Mouse (Mus musculus) embryonic facial prominence, embryonic 14.5 days (tissue): ENCODE measurements around the gene Lgi2. TPM values are rescaled to one million over a fixed set of nuclear protein-coding genes. Genes with fewer than 3 reads are reported as not detected.

Experiments
- ATAC-seq: fragments of 200-750 bp; cut with Nextera tagmentation; 2 replicates; pipeline ENCODE4 v1.8.0; 2017; ENCODE audit warnings: low read depth, moderate number of reproducible peaks, moderate TSS enrichment
- DNase-seq: peaks from one replicate; pipeline ENCODE4 v3.0.0-alpha.2; 2015; ENCODE audit warnings: low spot score
- H3K27ac ChIP-seq: fragments of 300-500 bp; sonication (generic); replicated peaks from 2 replicates; pipeline ENCODE4 v1.5.1; 2014; ENCODE audit warnings: low read depth, mild to moderate bottlenecking, low read length, moderate library complexity
- H3K27me3 ChIP-seq: fragments of 300-500 bp; sonication (generic); replicated peaks from 2 replicates; pipeline ENCODE4 v1.6.1; 2014; ENCODE audit warnings: low read length; ENCODE audit not compliant: control insufficient read depth, insufficient read depth
- H3K36me3 ChIP-seq: fragments of 300-500 bp; sonication (generic); 2 replicates; pipeline ENCODE4 v1.6.1; 2014; ENCODE audit warnings: low read length, mixed read lengths; ENCODE audit not compliant: control insufficient read depth, insufficient read depth
- H3K4me1 ChIP-seq: fragments of 300-500 bp; sonication (generic); 2 replicates; pipeline ENCODE4 v1.6.1; 2014; ENCODE audit warnings: antibody characterized with exemption, low read length; ENCODE audit not compliant: control insufficient read depth, insufficient read depth
- H3K4me2 ChIP-seq: fragments of 300-500 bp; sonication (generic); 2 replicates; pipeline ENCODE4 v1.6.1; 2014; ENCODE audit warnings: low read depth, mild to moderate bottlenecking, low read length, moderate library complexity, mixed read lengths
- H3K4me3 ChIP-seq: fragments of 300-500 bp; sonication (generic); 2 replicates; pipeline ENCODE4 v1.5.1; 2014; ENCODE audit warnings: low read depth, mild to moderate bottlenecking, low read length
- H3K9ac ChIP-seq: fragments of 300-500 bp; sonication (generic); 2 replicates; pipeline ENCODE4 v1.6.1; 2014; ENCODE audit warnings: low read depth, mild to moderate bottlenecking, low read length, moderate library complexity, mixed read lengths
- H3K9me3 ChIP-seq: fragments of 300-500 bp; sonication (generic); 2 replicates; pipeline ENCODE4 v1.6.1; 2016; ENCODE audit warnings: low read length; ENCODE audit not compliant: control insufficient read depth
- WGBS: fragments of 180-500 bp; shearing (Covaris S2); extraction: QIAGEN DNeasy Blood & Tissue Kit; methylation state at CpG from one replicate; pipeline ENCODE4 v1.1.7; 2014; 5-methylcytosine and 5-hydroxymethylcytosine counted together
- polyA plus RNA-seq: library from polyadenylated mRNA; unstranded; fragments of >200 nt; fragmentation: Nextera tagmentation; extraction: Ambion mirVana; gene quantifications from 2 replicates; pipeline ENCODE4 v1.2.1, GENCODE M21; 2014

The Lgi2 gene
- polyA plus RNA-seq, 1 experiment from 2014 or later, result 9.6 TPM

DNA sequence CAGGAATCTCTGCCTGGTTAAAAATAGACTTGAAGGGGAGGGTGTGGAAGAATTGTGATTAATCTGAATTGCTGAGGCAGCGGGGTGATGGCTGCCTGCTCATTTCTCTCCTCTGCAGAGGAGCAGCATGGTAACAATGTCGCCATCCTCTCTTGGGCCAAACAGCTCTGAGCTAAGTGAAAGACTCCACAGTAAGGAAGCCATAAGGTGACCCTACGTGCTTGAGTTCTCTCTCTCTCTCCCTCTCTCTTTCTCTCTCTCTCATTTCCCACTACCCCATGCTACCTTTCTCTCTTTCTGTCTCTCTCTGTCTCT, 15.0 kb downstream of the Lgi2 start:
- H3K4me1 ChIP-seq, result no peaks in the 10 kb centered on the region
- WGBS, result 64% methylated on average over 3 of the region's 3 CpGs
- ATAC-seq (no peak), DNase-seq (no peak)
- no peak overlapping the region for H3K9ac ChIP-seq
- no peaks in the 10 kb centered on the region for H3K27me3 ChIP-seq
- H3K4me3 ChIP-seq, result no peak overlapping the region
- H3K4me2 ChIP-seq, result no peak overlapping the region
- H3K27ac ChIP-seq, result no peak overlapping the region
- no peaks in the 10 kb centered on the region for H3K9me3 ChIP-seq
- no peaks in the 10 kb centered on the region for H3K36me3 ChIP-seq

DNA sequence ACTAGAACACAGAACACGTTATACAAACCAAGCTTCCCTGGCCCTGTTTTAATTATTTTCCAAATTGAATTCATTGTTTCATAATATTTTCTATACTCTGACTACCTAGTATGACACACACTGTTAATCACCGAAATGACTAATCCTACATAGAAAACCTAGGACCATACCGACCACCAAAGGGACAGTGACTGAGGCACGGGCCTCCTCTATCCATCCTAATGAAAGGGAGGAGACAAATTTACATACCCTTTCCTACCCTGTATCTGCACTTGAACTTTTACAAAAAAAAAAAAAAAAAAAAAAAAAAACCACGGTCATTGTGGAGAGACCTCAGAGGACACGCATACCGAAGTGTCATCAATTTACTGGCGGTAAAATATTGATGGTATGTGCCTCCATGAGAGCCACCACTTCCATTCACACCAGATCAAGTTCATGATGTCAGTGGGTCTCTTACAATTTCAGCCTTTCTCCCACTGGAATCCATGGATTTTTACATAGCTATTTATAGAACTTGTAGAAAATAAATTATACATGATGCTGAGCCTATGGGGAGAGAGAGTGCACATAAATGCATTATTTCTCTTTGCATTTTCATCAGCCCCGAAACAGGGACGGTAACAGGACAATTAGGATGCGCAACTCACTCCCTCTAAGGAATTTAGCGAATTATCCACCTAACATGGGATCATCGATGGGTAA, 15.5 kb downstream of the Lgi2 start:
- Histone ChIP-seq H3K9me3 (no peaks in the 10 kb centered on the region), H3K9ac (no peak overlapping the region), H3K4me1 (no peaks in the 10 kb centered on the region), H3K4me3 (no peak overlapping the region), H3K36me3 (no peaks in the 10 kb centered on the region), H3K4me2 (no peak overlapping the region), H3K27me3 (no peaks in the 10 kb centered on the region), H3K27ac (no peak overlapping the region)
- 80% methylated on average over 13 of the region's 13 CpGs for WGBS
- no peak for DNase-seq
- ATAC-seq, result no peak

DNA sequence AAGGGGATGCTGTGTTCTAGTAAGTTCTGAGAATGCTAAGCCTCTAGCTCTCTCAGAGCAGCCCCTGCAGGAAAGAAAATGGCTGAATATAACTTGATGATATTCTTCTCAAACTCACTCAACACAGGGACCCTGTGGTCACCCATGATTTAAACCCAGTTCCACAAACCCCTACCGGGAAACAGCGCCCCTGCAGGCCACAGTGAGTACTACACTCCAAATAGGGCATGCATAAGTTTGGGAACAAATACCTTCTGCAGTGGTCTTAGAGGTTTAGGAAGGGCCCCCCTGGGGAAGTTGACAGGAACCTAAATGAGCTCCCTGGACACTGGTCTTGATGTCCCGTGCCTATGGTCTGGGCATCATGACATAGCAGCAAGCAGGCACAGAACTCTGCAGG, 19.3 kb downstream of the Lgi2 start:
- no peaks in the 10 kb centered on the region for H3K4me1 ChIP-seq
- WGBS, result 55% methylated on average over 3 of the region's 3 CpGs
- no peaks in the 10 kb centered on the region for H3K36me3 ChIP-seq
- no peaks in the 10 kb centered on the region for H3K9me3 ChIP-seq
- no peaks in the 10 kb centered on the region for H3K27me3 ChIP-seq
- H3K4me3 ChIP-seq, result no peak overlapping the region
- DNase-seq (no peak), ATAC-seq (no peak)
- H3K9ac ChIP-seq, result no peak overlapping the region
- H3K27ac ChIP-seq, result no peak overlapping the region
- no peak overlapping the region for H3K4me2 ChIP-seq

DNA sequence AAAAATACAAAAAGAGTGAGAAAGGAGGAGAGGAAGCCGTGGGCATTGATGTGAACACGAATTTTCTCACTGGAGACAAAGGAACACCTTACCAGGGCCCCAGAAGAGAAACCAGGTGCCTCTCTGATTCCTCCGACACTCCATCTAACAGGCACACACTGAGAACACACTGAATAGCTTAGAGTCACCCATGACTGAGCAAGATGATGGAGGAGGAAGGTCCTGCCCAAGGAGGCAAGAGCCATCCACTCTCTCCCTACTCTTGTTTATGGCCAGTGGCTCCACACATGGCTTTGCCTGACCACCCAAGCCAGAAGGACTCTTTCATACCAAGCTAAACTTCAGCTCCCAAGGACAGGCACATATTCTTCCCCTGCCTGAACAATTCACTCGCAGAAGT, 22.5 kb downstream of the Lgi2 start:
- 87% methylated on average over 4 of the region's 4 CpGs for WGBS
- Histone ChIP-seq H3K36me3 (no peaks in the 10 kb centered on the region), H3K4me3 (no peak overlapping the region), H3K27me3 (no peaks in the 10 kb centered on the region), H3K4me1 (peaks cover 12% of the 10 kb centered on the region; the same call in 1 of the 2 replicates), H3K4me2 (no peak overlapping the region), H3K9me3 (no peaks in the 10 kb centered on the region), H3K27ac (no peak overlapping the region), H3K9ac (no peak overlapping the region)
- ATAC-seq (no peak), DNase-seq (no peak)

DNA sequence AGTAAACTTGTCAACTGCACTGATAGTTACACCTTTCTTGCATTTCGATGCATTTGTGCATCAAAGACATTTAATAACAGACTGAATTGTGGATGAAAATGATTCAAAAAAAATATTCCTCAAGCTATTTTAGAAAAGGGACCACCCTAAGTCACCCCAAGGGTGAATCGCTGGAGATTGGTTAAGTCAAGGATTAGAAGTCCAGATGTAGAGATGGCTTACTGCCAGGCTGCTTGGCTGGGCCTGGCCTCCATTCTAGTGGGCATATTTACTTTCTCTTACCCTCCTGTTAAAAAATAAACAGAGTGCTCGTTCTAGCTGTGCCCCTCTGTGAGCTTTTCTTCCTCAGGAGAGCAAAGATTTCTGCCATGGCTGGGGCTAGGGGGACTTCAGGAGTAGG, 26.1 kb downstream of the Lgi2 start:
- WGBS, result 31% methylated on average over 3 of the region's 3 CpGs
- no peaks in the 10 kb centered on the region for H3K9me3 ChIP-seq
- no peak overlapping the region for H3K4me3 ChIP-seq
- H3K4me2 ChIP-seq, result no peak overlapping the region
- H3K27me3 ChIP-seq, result no peaks in the 10 kb centered on the region
- peak overlapping the region; percentile 54 for H3K27ac ChIP-seq
- H3K4me1 ChIP-seq, result peaks cover 15% of the 10 kb centered on the region; the same call in 1 of the 2 replicates
- H3K36me3 ChIP-seq, result 0 out of 2 replicates have a peak, but pooled peaks cover 4% of the 10 kb centered on the region
- ATAC-seq (no peak), DNase-seq (peak; percentile 69)
- H3K9ac ChIP-seq, result no peak overlapping the region

DNA sequence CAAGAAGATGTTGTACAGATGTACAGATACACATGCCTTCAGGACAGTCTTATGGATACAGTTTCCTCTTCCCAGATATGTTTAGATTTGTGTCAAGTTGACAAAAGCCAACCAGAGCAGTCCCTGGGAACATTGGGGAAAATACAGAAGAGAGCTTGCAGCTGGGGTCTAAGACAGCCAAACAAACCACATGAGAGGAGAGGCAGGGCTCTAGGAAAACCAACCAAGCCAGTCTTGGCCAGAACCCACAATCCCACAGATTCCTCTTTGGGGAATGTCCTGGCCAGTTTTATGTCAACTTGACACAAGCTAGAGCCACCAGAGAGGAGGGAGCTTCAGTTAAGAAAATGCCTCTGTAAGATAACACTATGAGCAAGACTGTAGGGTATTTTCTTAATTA, 26.8 kb downstream of the Lgi2 start:
- Histone ChIP-seq H3K27ac (no peak overlapping the region), H3K9me3 (no peaks in the 10 kb centered on the region), H3K4me2 (no peak overlapping the region), H3K36me3 (0 out of 2 replicates have a peak, but pooled peaks cover 4% of the 10 kb centered on the region), H3K9ac (no peak overlapping the region), H3K27me3 (no peaks in the 10 kb centered on the region), H3K4me1 (peaks cover 18% of the 10 kb centered on the region), H3K4me3 (no peak overlapping the region)
- DNase-seq, result peak; percentile 76
- ATAC-seq, result peak; percentile 39; the same call in 1 of the 2 replicates

DNA sequence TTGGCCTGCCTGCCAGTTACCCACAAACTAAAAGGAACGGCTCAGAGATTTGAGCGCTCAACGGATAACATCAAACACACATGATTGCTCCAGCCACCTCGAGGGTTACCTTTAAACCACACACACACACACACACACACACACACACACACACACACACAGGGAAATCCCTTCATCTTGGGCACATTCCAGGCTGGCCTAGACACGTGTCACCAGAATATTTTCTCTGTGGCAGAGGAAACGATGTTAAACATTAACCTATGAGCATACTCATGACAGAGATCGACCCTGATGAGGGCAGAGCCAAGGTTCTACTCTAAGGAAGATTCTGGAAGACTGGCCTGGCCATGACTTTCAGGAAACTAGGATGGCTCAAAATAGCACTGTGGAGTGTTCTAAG, 29.2 kb downstream of the Lgi2 start:
- Histone ChIP-seq H3K9ac (no peak overlapping the region), H3K27me3 (no peaks in the 10 kb centered on the region), H3K4me3 (no peak overlapping the region), H3K4me1 (peaks cover 21% of the 10 kb centered on the region), H3K9me3 (no peaks in the 10 kb centered on the region), H3K4me2 (no peak overlapping the region), H3K36me3 (0 out of 2 replicates have a peak, but pooled peaks cover 4% of the 10 kb centered on the region), H3K27ac (no peak overlapping the region)
- WGBS, result 60% methylated on average over 7 of the region's 7 CpGs
- DNase-seq (no peak), ATAC-seq (no peak)

DNA sequence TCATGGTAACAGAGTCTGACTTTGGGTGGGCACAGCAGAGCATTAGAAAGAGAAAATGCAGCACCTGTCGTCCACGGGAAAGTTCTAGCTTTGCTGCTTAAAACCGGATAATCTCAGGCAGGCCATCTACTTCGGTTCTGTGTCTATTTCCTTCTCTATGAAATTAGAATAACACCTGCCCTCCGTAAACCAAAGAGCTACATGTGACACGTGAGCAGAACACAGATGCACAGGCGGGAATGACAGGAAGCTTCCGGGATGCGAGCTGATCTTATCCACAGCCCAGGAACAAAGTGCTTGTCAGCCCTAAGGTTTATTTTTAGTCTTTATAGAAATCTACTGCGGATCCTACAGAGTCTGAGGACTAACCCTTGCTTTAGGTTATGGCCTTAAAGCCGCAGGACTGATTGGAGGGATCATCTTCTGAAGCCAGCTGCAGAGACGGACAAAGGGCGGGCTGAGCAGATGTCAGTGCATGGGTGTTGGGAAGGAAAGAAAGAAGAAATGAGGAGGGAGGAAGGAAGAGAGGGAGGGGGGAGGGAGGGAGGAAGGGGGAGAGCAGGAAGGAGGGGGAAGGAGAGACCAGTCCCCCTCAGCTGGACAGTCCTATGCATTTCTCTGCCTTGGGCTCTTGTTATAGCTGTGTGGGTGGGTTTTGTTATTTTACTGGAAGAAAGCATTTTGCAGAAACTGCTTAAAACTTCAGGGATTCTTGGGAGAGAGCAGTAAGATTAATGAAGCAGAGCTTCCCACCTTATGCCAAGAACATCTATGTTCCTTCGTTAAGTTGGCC, 31.3 kb downstream of the Lgi2 start:
- no peak overlapping the region for H3K9ac ChIP-seq
- no peak overlapping the region for H3K4me3 ChIP-seq
- H3K4me2 ChIP-seq, result no peak overlapping the region
- H3K27ac ChIP-seq, result no peak overlapping the region
- peaks cover 12% of the 10 kb centered on the region for H3K4me1 ChIP-seq
- WGBS, result 60% methylated on average over 14 of the region's 14 CpGs
- no peak for DNase-seq
- 0 out of 2 replicates have a peak, but pooled peaks cover 4% of the 10 kb centered on the region for H3K36me3 ChIP-seq
- no peaks in the 10 kb centered on the region for H3K9me3 ChIP-seq
- no peaks in the 10 kb centered on the region for H3K27me3 ChIP-seq
- peak; percentile 35; the same call in 1 of the 2 replicates for ATAC-seq
